Mouse (Mus musculus): ENCODE results near the gene Fhl1. TPM values are rescaled to one million over a fixed set of nuclear protein-coding genes. Genes with fewer than 3 reads are reported as not detected.

Gene Fhl1
- polyA plus RNA-seq, 1 experiment from 2014 or later, result 80.1 TPM

DNA sequence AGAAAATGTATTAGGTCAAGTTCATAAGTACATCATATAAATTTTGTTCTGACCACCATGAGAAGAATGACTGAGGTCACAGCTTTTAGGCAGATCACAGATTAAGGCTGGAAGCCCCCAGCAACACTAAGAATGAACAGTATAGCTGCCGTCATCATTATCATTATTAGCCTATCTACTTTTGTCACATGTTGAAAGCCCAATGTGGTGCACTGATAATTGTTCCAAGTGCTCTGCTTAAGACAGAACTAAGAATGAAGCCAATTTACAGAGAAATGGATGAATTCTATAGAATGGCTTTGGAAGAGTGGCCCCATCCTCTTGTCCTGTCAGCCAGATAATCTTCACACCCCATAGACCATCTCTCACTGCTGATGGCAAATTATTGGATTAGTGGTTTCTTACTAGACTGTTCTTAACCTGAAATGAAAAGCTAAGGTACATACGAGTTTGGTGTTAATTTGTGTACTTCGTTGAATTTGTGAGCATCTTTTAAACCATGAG is 28.7 kb downstream of the Fhl1 start:
- ATAC-seq (replicated peaks; ENCODE audit: low FRiP score) (no peak), DNase-seq (ENCODE audit: low spot score) (no peak)
- 91% methylated on average over 3 of the region's 3 CpGs for WGBS
- H3K36me3 ChIP-seq (ENCODE audit: control insufficient read depth, insufficient read depth, low read length), result no peaks in the 10 kb centered on the region
- no peak overlapping the region for H3K4me2 ChIP-seq (ENCODE audit: low read depth, low read length, severe bottlenecking)
- no peak overlapping the region for H3K4me3 ChIP-seq (ENCODE audit: low read depth, low read length)
- no peaks in the 10 kb centered on the region for H3K4me1 ChIP-seq (replicated peaks; ENCODE audit: control insufficient read depth, insufficient read depth, low read length)
- H3K9ac ChIP-seq (ENCODE audit: low read length), result no peak overlapping the region
- H3K27me3 ChIP-seq (ENCODE audit: control insufficient read depth, insufficient read depth, low read length), result no peaks in the 10 kb centered on the region
- no peaks in the 10 kb centered on the region for H3K9me3 ChIP-seq (ENCODE audit: control insufficient read depth, low read length)
- no peak overlapping the region for H3K27ac ChIP-seq (ENCODE audit: low read depth, low read length)

- ATAC-seq (replicated peaks; ENCODE audit: low FRiP score) (no peak), DNase-seq (ENCODE audit: low spot score) (no peak)
- Histone ChIP-seq H3K36me3 (ENCODE audit: control insufficient read depth, insufficient read depth, low read length) (no peaks in the 10 kb centered on the region), H3K4me3 (ENCODE audit: low read depth, low read length) (no peak overlapping the region), H3K9ac (ENCODE audit: low read length) (no peak overlapping the region), H3K4me2 (ENCODE audit: low read depth, low read length, severe bottlenecking) (no peak overlapping the region), H3K9me3 (ENCODE audit: control insufficient read depth, low read length) (no peaks in the 10 kb centered on the region), H3K4me1 (replicated peaks; ENCODE audit: control insufficient read depth, insufficient read depth, low read length) (no peaks in the 10 kb centered on the region), H3K27me3 (ENCODE audit: control insufficient read depth, insufficient read depth, low read length) (no peaks in the 10 kb centered on the region), H3K27ac (ENCODE audit: low read depth, low read length) (no peak overlapping the region)
These were observed 38.3 kb downstream of the Fhl1 start for GRCm38 (mm10) chrX:56769838-56770237.

- Histone ChIP-seq H3K27ac (ENCODE audit: low read depth, low read length) (no peak overlapping the region), H3K4me2 (ENCODE audit: low read depth, low read length, severe bottlenecking) (no peak overlapping the region), H3K9ac (ENCODE audit: low read length) (no peak overlapping the region), H3K27me3 (ENCODE audit: control insufficient read depth, insufficient read depth, low read length) (no peaks in the 10 kb centered on the region), H3K4me3 (ENCODE audit: low read depth, low read length) (no peak overlapping the region), H3K36me3 (ENCODE audit: control insufficient read depth, insufficient read depth, low read length) (no peaks in the 10 kb centered on the region), H3K9me3 (ENCODE audit: control insufficient read depth, low read length) (no peaks in the 10 kb centered on the region), H3K4me1 (replicated peaks; ENCODE audit: control insufficient read depth, insufficient read depth, low read length) (no peaks in the 10 kb centered on the region)
- ATAC-seq (replicated peaks; ENCODE audit: low FRiP score) (no peak), DNase-seq (ENCODE audit: low spot score) (no peak)
- WGBS, result 64% methylated on average over 1 of the region's 1 CpGs
These were observed 40.2 kb downstream of the Fhl1 start for GRCm38 (mm10) chrX:56771751-56772150.

DNA sequence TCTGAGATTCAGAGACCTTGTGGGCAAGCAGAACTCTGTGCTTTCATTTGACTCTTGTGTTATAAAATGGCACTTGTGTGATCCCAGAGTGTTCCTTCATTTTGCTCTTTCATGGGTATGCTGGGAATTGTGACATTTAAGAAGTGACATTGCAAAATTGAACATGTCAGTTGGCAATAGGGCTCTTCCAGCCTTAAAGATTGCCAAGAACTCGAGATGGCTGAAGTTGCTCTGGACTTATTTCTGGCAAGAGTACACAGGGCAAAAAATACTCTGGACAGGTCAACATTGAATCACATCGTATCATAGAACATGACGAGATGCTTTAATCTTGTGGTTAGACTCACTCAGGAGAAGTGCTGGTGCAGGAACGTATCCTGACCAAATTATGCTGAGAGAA is 41.7 kb downstream of the Fhl1 start:
- 87% methylated on average over 4 of the region's 4 CpGs for WGBS
- Histone ChIP-seq H3K27me3 (ENCODE audit: control insufficient read depth, insufficient read depth, low read length) (no peaks in the 10 kb centered on the region), H3K9ac (ENCODE audit: low read length) (no peak overlapping the region), H3K4me1 (replicated peaks; ENCODE audit: control insufficient read depth, insufficient read depth, low read length) (no peaks in the 10 kb centered on the region), H3K9me3 (ENCODE audit: control insufficient read depth, low read length) (no peaks in the 10 kb centered on the region), H3K4me2 (ENCODE audit: low read depth, low read length, severe bottlenecking) (no peak overlapping the region), H3K27ac (ENCODE audit: low read depth, low read length) (no peak overlapping the region), H3K36me3 (ENCODE audit: control insufficient read depth, insufficient read depth, low read length) (no peaks in the 10 kb centered on the region), H3K4me3 (ENCODE audit: low read depth, low read length) (no peak overlapping the region)
- no peak for DNase-seq (ENCODE audit: low spot score)
- no peak for ATAC-seq (replicated peaks; ENCODE audit: low FRiP score)

DNA sequence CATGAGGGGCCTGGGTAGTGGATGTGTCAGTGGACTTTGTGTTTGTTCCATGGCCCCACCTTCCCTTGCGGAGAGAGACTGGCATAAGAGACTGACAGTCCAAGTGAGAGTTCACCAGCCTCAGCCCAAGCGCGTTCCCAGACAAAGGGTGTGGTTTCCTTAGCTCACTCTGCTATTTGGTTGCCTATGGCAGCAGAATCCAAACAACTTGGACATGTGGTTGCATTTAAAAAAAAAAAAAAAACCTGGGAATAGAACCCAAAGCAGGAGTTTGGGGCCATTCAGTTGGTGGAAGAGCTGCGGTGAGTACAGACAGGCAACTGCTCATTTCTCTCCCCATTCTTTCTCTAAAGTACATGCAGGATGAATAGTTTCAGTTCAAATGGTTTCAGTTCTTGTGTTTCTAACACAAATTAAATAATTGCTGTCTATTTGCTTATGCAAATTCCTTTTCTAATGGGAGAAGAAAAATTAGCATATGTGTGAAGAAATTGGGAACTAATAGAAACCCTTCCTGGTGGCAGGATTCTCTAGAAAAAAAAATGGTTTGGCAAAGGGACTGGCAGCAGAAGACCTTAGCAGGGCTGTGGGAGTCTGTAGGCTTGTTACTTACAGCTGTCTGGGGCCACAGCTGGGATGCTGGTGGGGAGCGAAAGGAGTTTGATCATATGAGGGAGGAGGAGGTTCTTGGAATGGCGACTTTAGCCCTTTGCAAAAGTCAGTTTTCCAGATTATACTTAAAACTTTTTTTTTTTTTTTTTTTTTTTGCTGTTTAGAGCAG is 54.9 kb downstream of the Fhl1 start:
- 59% methylated on average over 6 of the region's 6 CpGs for WGBS
- H3K9me3 ChIP-seq (ENCODE audit: control insufficient read depth, low read length), result no peaks in the 10 kb centered on the region
- H3K4me3 ChIP-seq (ENCODE audit: low read depth, low read length), result no peak overlapping the region
- no peaks in the 10 kb centered on the region for H3K4me1 ChIP-seq (replicated peaks; ENCODE audit: control insufficient read depth, insufficient read depth, low read length)
- H3K27ac ChIP-seq (ENCODE audit: low read depth, low read length), result no peak overlapping the region
- H3K27me3 ChIP-seq (ENCODE audit: control insufficient read depth, insufficient read depth, low read length), result no peaks in the 10 kb centered on the region
- no peak overlapping the region for H3K4me2 ChIP-seq (ENCODE audit: low read depth, low read length, severe bottlenecking)
- H3K9ac ChIP-seq (ENCODE audit: low read length), result no peak overlapping the region
- H3K36me3 ChIP-seq (ENCODE audit: control insufficient read depth, insufficient read depth, low read length), result no peaks in the 10 kb centered on the region
- ATAC-seq (replicated peaks; ENCODE audit: low FRiP score) (peak; percentile 44; the same call in 1 of the 2 replicates), DNase-seq (ENCODE audit: low spot score) (no peak)

GRCm38 (mm10) chrX:56787486-56787885 is 55.9 kb downstream of the Fhl1 start:
- DNase-seq (ENCODE audit: low spot score) (no peak), ATAC-seq (replicated peaks; ENCODE audit: low FRiP score) (no peak)
- H3K4me2 ChIP-seq (ENCODE audit: low read depth, low read length, severe bottlenecking), result no peak overlapping the region
- no peak overlapping the region for H3K4me3 ChIP-seq (ENCODE audit: low read depth, low read length)
- H3K36me3 ChIP-seq (ENCODE audit: control insufficient read depth, insufficient read depth, low read length), result no peaks in the 10 kb centered on the region
- H3K9ac ChIP-seq (ENCODE audit: low read length), result no peak overlapping the region
- H3K4me1 ChIP-seq (replicated peaks; ENCODE audit: control insufficient read depth, insufficient read depth, low read length), result no peaks in the 10 kb centered on the region
- WGBS, result 85% methylated on average over 3 of the region's 3 CpGs
- H3K9me3 ChIP-seq (ENCODE audit: control insufficient read depth, low read length), result no peaks in the 10 kb centered on the region
- H3K27ac ChIP-seq (ENCODE audit: low read depth, low read length), result no peak overlapping the region
- H3K27me3 ChIP-seq (ENCODE audit: control insufficient read depth, insufficient read depth, low read length), result no peaks in the 10 kb centered on the region

- DNase-seq (ENCODE audit: low spot score), result no peak
- Histone ChIP-seq H3K27me3 (ENCODE audit: control insufficient read depth, insufficient read depth, low read length) (no peaks in the 10 kb centered on the region), H3K27ac (ENCODE audit: low read depth, low read length) (no peak overlapping the region), H3K9ac (ENCODE audit: low read length) (no peak overlapping the region), H3K36me3 (ENCODE audit: control insufficient read depth, insufficient read depth, low read length) (no peaks in the 10 kb centered on the region), H3K4me3 (ENCODE audit: low read depth, low read length) (no peak overlapping the region), H3K9me3 (ENCODE audit: control insufficient read depth, low read length) (no peaks in the 10 kb centered on the region), H3K4me2 (ENCODE audit: low read depth, low read length, severe bottlenecking) (no peak overlapping the region), H3K4me1 (replicated peaks; ENCODE audit: control insufficient read depth, insufficient read depth, low read length) (no peaks in the 10 kb centered on the region)
- WGBS, result 88% methylated on average over 4 of the region's 4 CpGs
- no peak for ATAC-seq (replicated peaks; ENCODE audit: low FRiP score)
These were observed 59.0 kb downstream of the Fhl1 start for GRCm38 (mm10) chrX:56790591-56790990.

DNA sequence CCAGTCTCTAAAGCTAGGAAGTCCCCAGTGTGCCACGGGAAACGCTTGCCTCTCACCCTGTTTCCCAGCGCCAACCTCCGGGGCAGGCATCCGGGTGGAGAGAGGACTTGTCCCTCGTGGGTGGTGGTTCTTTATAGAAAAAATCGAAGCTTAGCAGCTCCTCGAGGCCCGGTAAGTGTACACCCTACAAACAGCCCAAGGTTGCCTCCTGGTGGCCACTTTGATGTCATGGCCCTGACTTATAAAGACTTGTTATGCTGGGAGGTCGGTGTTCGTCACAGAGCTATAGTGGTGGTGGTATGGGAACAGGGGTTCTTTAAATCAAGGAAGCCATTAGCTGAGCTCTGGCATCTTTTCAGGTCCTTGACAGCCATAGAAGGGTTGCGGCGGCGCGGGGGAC is 59.7 kb downstream of the Fhl1 start:
- ATAC-seq (replicated peaks; ENCODE audit: low FRiP score), result peak; percentile 61; the same call in 1 of the 2 replicates
- Histone ChIP-seq H3K9ac (ENCODE audit: low read length) (no peak overlapping the region), H3K27me3 (ENCODE audit: control insufficient read depth, insufficient read depth, low read length) (no peaks in the 10 kb centered on the region), H3K4me2 (ENCODE audit: low read depth, low read length, severe bottlenecking) (no peak overlapping the region), H3K4me3 (ENCODE audit: low read depth, low read length) (no peak overlapping the region), H3K27ac (ENCODE audit: low read depth, low read length) (no peak overlapping the region), H3K4me1 (replicated peaks; ENCODE audit: control insufficient read depth, insufficient read depth, low read length) (no peaks in the 10 kb centered on the region), H3K9me3 (ENCODE audit: control insufficient read depth, low read length) (no peaks in the 10 kb centered on the region), H3K36me3 (ENCODE audit: control insufficient read depth, insufficient read depth, low read length) (no peaks in the 10 kb centered on the region)
- peak; percentile 71 for DNase-seq (ENCODE audit: low spot score)
- 60% methylated on average over 15 of the region's 15 CpGs for WGBS

Measured in forebrain, embryonic 11.5 days (tissue).